8 mouse cellular contexts compared by ENCODE assay signal in the genomic region with DNA sequence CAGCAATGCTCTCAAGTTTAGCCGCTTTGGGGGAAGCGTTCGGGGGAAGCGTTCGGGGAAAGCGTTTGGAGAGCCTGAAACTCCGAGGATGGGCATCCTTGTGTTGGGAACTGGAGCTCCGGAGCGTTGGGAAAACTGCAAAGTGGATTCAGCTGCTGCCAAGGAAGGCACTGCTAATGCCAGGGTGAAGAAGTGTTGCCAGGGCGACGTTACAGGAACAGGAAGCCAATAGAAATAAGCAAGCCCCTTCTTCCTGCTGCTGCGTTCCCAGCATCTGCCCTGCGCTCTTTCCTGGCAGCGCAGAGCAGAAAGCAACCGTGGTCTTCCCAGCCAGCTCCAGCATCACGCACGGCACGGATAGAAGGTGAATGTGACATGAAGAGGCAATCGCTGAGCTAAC. TPM values are rescaled to one million over a fixed set of nuclear protein-coding genes. Genes with fewer than 3 reads are reported as not detected.
DNase-seq lines count a peak whose midpoint lies in the region; ATAC-seq and TF ChIP-seq lines count a peak whose summit lies in the region.

No protein-coding gene starts in this region.

- H3K27me3 ChIP-seq in cerebellum, adult 2 months (ENCODE audit: control insufficient read depth, insufficient read depth, low read length), result no peaks in the 10 kb centered on the region

- peak; percentile 30 to 32 for DNase-seq in cerebellum, adult 2 months
- DNase-seq in lung, postnatal 10 days, result peak; percentile 31
- DNase-seq in lung, adult 18-20 months, result no peak
- peak; percentile 31 to 53 for DNase-seq in left cerebral cortex, adult 2 months (ENCODE audit: extremely low spot score in 1 of 2, low spot score in 2 of 2)
- peak; percentile 48 for DNase-seq in right cerebral cortex, postnatal 14 days
- DNase-seq in embryo, embryonic 9.5 days (ENCODE audit: extremely low spot score), result no peak
- DNase-seq in adrenal gland, adult (ENCODE audit: inconsistent age in 2 of 2, low spot score in 1 of 2), result no peak

- WGBS in cerebellum, adult 2 months, result 4% methylated on average over 19 of the region's 19 CpGs

- no peak for TF ChIP-seq CTCF in cerebellum, adult 2 months (IDR thresholded peaks at IDR 0.05; ENCODE audit: borderline replicate concordance, insufficient read depth, low read depth, low read length)
- TF ChIP-seq CTCF in left cerebral cortex, adult 2 months (IDR thresholded peaks at IDR 0.05), result no peak

- no peaks in the 10 kb centered on the region for H3K4me1 ChIP-seq in cerebellum, adult 2 months (ENCODE audit: control insufficient read depth, insufficient read depth, low read length)

- no peak for ATAC-seq in cerebellum, adult (ENCODE audit: insufficient number of reproducible peaks, low FRiP score, low TSS enrichment)

- no peak overlapping the region for H3K27ac ChIP-seq in cerebellum, adult 2 months (ENCODE audit: insufficient read depth, low read length)
- H3K27ac ChIP-seq in left cerebral cortex, adult 2 months, result no peak overlapping the region

- TF ChIP-seq POLR2A in cerebellum, adult 2 months (IDR thresholded peaks at IDR 0.05; ENCODE audit: borderline replicate concordance, insufficient read depth, low read length), result no peak

- H3K4me3 ChIP-seq in cerebellum, adult 2 months (replicated peaks; ENCODE audit: insufficient read depth, low read depth, low read length), result peak overlapping the region; percentile 38
- H3K4me3 ChIP-seq in left cerebral cortex, adult 2 months, result peak overlapping the region; percentile 19

- intact Hi-C loops in left cerebral cortex, adult 2 months (cut with DNase I), result no loop called here

RNA-seq across cellular contexts. Expression of a gene that starts 10.4 kb away (rescaled TPM):
- polyA plus RNA-seq in cerebellum, adult 2 months (2012; rRNA removed), result 107 and 129 TPM in 2 replicates
- total RNA-seq in left cerebral cortex, adult 2 months (2021), result 10 to 100 TPM; 15.3 to 18.8 TPM

Comparison
In these comparisons a context has a peak if more than half of its experiments do, and no peak if none do; other contexts are left out.
1. DNase-seq: peak in cerebellum, adult 2 months (2 of 2), lung, postnatal 10 days (single experiment), left cerebral cortex, adult 2 months (2 of 2) and right cerebral cortex, postnatal 14 days (single experiment); none in lung, adult 18-20 months (0 of 2), embryo, embryonic 9.5 days (single experiment) and adrenal gland, adult (0 of 2).